Mouse (Mus musculus) CD8-positive naive resting alpha-beta T cell, adult 2 months (primary cell): Measurements from ENCODE around the gene Atxn3.

Experiments used
- DNase-seq, 2 experiments: peaks; one replicate each; pipeline ENCODE4 v3.0.0; 2022; ENCODE audit warnings: low read depth in 2 of 2, low spot score in 2 of 2

Atxn3 gene

GRCm38 (mm10) chr12:101893296-101893695 lies 64.8 kb downstream of the Atxn3 start:
- no peak for DNase-seq

GRCm38 (mm10) chr12:101892832-101893231 lies 65.2 kb downstream of the Atxn3 start:
- no peak for DNase-seq

- DNase-seq: no peak
These were observed 67.0 kb downstream of the Atxn3 start for GRCm38 (mm10) chr12:101891066-101891465.

GRCm38 (mm10) chr12:101889351-101889750 lies 68.7 kb downstream of the Atxn3 start:
- DNase-seq: no peak

- DNase-seq: no peak
These were observed 69.7 kb downstream of the Atxn3 start for GRCm38 (mm10) chr12:101888312-101888711.

- DNase-seq: no peak
These were observed 73.1 kb downstream of the Atxn3 start for GRCm38 (mm10) chr12:101884926-101885325.

GRCm38 (mm10) chr12:101876374-101876773 lies 81.7 kb downstream of the Atxn3 start:
- no peak for DNase-seq

GRCm38 (mm10) chr12:101875107-101875506 lies 82.9 kb downstream of the Atxn3 start:
- no peak for DNase-seq
